Mouse (Mus musculus) kidney, embryonic 14.5 days (tissue): ENCODE results near the gene Smg7. TPM values are rescaled to one million over a fixed set of nuclear protein-coding genes. Genes with fewer than 3 reads are reported as not detected.

ENCODE experiments used
- ATAC-seq: fragments of 200-750 bp; cut with Nextera tagmentation; 2 replicates; pipeline ENCODE4 v1.8.0; 2017; ENCODE audit warnings: moderate number of reproducible peaks, mild to moderate bottlenecking, moderate TSS enrichment, moderate library complexity; ENCODE audit not compliant: low FRiP score, low TSS enrichment
- H3K27ac ChIP-seq: fragments of 300-500 bp; sonication (generic); 2 replicates; pipeline ENCODE4 v1.5.1; 2014; ENCODE audit warnings: low read depth, mild to moderate bottlenecking, low read length, moderate library complexity, mixed read lengths
- H3K27me3 ChIP-seq: fragments of 300-500 bp; sonication (generic); 2 replicates; pipeline ENCODE4 v1.6.1; 2014; ENCODE audit warnings: mild to moderate bottlenecking, low read length; ENCODE audit not compliant: control insufficient read depth, insufficient read depth
- H3K36me3 ChIP-seq: fragments of 300-500 bp; sonication (generic); 2 replicates; pipeline ENCODE4 v1.6.1; 2014; ENCODE audit warnings: low read length, mixed read lengths; ENCODE audit not compliant: control insufficient read depth, insufficient read depth
- H3K4me1 ChIP-seq: fragments of 300-500 bp; sonication (generic); 2 replicates; pipeline ENCODE4 v1.6.1; 2014; ENCODE audit warnings: low read length, mixed read lengths; ENCODE audit not compliant: control insufficient read depth, insufficient read depth
- H3K4me2 ChIP-seq: fragments of 300-500 bp; sonication (generic); replicated peaks from 2 replicates; pipeline ENCODE4 v1.6.1; 2014; ENCODE audit warnings: low read depth, mild to moderate bottlenecking, low read length
- H3K4me3 ChIP-seq: fragments of 300-500 bp; sonication (generic); 2 replicates; pipeline ENCODE4 v1.5.1; 2014; ENCODE audit warnings: mild to moderate bottlenecking, low read length
- H3K9ac ChIP-seq: fragments of 300-500 bp; sonication (generic); 2 replicates; pipeline ENCODE4 v1.6.1; 2014; ENCODE audit warnings: low read depth, mild to moderate bottlenecking, low read length, moderate library complexity
- H3K9me3 ChIP-seq: fragments of 300-500 bp; sonication (generic); 2 replicates; pipeline ENCODE4 v1.6.1; 2016; ENCODE audit warnings: low read length; ENCODE audit not compliant: control insufficient read depth
- WGBS: fragments of 180-500 bp; shearing (Covaris S2); extraction: QIAGEN DNeasy Blood & Tissue Kit; methylation state at CpG from one replicate; pipeline ENCODE4 v1.1.7; 2014; 5-methylcytosine and 5-hydroxymethylcytosine counted together
- polyA plus RNA-seq: library from polyadenylated mRNA; unstranded; fragments of >200 nt; fragmentation: Nextera tagmentation; extraction: Ambion mirVana; gene quantifications from 2 replicates; pipeline ENCODE4 v1.2.1, GENCODE M21; 2014

The Smg7 gene
- 27.9 and 43.1 TPM in 2 replicates for polyA plus RNA-seq

DNA sequence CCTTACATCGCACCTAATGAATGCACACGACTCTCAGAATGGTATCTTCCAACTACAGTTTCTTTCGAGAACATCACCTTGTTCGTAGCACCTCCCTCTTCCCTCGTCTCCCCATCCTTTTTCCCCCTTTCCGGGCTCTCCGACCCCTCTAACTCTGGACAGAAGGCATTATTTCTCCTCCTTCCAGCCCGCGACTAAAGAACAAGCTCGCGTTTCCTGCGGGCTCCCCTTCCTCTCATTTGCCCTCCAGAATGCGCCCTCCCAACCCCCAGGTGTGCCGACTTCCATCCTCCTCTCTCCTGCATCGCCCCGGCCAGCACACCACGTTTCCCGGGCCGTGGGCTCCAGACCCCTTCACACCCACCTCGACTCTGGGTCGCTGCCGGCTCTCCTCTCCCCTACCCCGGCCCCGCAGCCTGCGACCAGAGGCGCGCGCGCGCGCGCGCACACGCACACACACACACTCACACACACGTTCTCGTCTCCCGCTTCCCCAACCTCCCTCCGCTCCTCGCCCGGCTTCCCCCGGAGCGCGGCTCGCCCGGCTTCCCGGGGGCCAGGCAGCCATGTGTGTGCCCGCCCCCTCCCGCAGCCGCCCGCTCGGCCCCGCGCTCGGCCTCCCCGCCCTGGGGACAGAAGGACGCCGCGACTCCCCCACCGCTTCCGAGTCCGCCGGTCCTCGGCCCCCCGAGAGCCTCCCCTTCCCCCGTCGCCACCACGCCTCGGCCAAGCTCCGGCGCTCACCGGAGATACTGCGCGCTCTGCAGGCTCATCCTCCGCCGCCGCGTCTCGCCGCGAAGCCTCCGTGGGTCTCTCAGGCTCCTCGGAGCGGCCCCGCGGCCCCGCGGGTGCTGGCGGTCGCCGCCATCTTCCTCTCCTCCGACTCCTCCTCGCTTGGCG is at the start of gene Smg7:
Gene Smg7 (minus strand): TSS at position 882 of the 900 bp plus-strand sequence.
- Histone ChIP-seq H3K27ac (peak within 1 kb of the TSS; percentile 98), H3K4me1 (peaks cover 11% of the 10 kb centered on the region), H3K9me3 (no peaks in the 10 kb centered on the region), H3K4me3 (peak within 1 kb of the TSS; percentile 96), H3K36me3 (no peaks in the 10 kb centered on the region), H3K9ac (peak within 1 kb of the TSS; percentile 97), H3K27me3 (no peaks in the 10 kb centered on the region), H3K4me2 (peak within 1 kb of the TSS; percentile 77)
- peak; percentile 50 for ATAC-seq
- under 1% methylated on average over 65 of the region's 93 CpGs for whole genome bisulfite sequencing

DNA sequence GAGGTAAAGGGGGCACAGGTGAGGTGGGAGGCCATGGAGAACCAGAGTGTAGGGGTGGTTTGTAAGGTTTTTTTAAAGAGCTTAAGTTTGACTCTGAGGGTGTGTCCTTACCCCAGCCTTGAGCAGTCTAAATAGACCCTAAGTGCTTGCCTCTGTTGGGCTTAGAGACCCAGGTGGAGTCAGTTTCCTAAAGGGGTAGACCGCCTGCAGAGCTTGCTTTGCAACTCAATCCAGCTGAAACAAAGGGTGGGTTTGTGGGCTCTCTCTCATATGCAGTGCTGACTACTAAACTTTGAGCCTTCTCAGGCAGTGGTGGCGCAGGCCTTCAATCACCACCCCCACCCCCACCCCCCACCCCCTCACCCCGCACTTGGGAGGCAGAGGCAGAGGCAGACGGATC is 40.5 kb upstream of the Smg7 start:
- Histone ChIP-seq H3K4me2 (no peak overlapping the region), H3K9ac (no peak overlapping the region), H3K36me3 (no peaks in the 10 kb centered on the region), H3K4me3 (no peak overlapping the region), H3K4me1 (no peaks in the 10 kb centered on the region), H3K27me3 (no peaks in the 10 kb centered on the region), H3K27ac (no peak overlapping the region), H3K9me3 (no peaks in the 10 kb centered on the region)
- WGBS: 63% methylated on average over 4 of the region's 4 CpGs
- ATAC-seq: no peak

DNA sequence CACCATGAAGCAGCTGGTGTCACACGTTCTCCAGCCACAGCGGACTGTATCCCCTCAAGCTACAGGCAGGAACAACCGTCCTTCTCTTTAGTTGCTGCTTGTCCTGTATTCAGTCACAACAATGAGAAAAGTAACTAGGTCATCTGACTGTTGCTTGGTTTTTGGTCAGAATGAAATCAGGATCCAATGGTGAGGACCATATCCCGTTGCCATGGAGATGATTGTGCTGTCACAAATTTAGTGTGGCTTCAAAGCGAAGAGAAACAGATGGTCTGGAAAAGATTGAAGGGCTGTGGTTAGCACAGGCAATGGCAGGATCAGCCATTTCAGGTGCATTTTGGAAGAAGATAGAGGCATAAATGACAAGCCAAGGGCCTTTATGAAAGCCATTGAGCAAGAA is 33.9 kb upstream of the Smg7 start:
- Histone ChIP-seq H3K4me3 (no peak overlapping the region), H3K9ac (no peak overlapping the region), H3K4me2 (no peak overlapping the region), H3K27me3 (no peaks in the 10 kb centered on the region), H3K27ac (no peak overlapping the region), H3K36me3 (no peaks in the 10 kb centered on the region), H3K9me3 (no peaks in the 10 kb centered on the region), H3K4me1 (no peaks in the 10 kb centered on the region)
- WGBS: 87% methylated on average over 5 of the region's 5 CpGs
- no peak for ATAC-seq

DNA sequence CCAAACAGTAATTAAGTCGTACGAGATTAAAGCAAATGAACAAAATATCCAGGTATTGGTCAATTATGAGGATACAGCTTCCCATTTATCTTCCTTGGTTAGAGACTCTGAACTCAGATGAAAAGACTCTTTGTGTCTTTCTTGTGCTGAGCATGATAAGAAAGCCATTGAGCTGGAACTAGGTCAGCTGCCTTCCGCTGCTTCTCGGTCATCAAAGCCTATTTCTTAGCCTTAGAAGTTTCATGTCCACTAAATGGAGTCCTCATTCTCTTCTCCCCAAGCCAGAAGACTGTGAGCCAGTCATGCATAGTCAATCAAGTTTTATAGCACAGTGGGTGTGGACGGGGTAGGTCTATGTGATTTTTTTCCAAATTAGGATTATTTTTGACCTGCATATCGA is 33.0 kb upstream of the Smg7 start:
- no peaks in the 10 kb centered on the region for H3K27me3 ChIP-seq
- no peaks in the 10 kb centered on the region for H3K9me3 ChIP-seq
- H3K4me3 ChIP-seq: no peak overlapping the region
- H3K9ac ChIP-seq: no peak overlapping the region
- H3K27ac ChIP-seq: no peak overlapping the region
- no peaks in the 10 kb centered on the region for H3K36me3 ChIP-seq
- no peak for ATAC-seq
- H3K4me2 ChIP-seq: no peak overlapping the region
- WGBS: 62% methylated on average over 6 of the region's 6 CpGs
- no peaks in the 10 kb centered on the region for H3K4me1 ChIP-seq

DNA sequence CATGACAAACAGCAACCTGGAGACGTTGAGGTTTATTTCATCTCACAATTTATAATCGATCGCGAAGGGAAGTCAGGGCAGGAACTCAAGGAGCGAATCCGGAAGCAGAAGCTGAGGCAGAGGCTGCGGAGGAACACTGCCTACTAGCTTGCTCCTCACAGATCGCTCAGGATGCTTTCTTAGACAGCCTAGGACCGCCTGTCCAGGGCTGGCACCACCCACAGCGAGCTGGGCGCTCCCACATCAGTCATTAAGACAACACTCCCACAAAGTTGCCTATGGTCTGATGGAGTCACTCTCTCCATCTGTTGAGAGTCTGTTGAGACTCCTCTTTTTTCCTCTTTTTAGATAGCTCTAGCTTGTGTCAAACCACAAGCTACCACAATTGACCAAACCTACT is 31.5 kb upstream of the Smg7 start:
- Histone ChIP-seq H3K4me3 (no peak overlapping the region), H3K36me3 (no peaks in the 10 kb centered on the region), H3K4me2 (no peak overlapping the region; the same call in 1 of the 2 replicates), H3K9me3 (no peaks in the 10 kb centered on the region), H3K4me1 (no peaks in the 10 kb centered on the region), H3K27me3 (no peaks in the 10 kb centered on the region), H3K27ac (no peak overlapping the region), H3K9ac (no peak overlapping the region)
- WGBS: 36% methylated on average over 11 of the region's 11 CpGs
- ATAC-seq: peak; percentile 81; the same call in 1 of the 2 replicates

DNA sequence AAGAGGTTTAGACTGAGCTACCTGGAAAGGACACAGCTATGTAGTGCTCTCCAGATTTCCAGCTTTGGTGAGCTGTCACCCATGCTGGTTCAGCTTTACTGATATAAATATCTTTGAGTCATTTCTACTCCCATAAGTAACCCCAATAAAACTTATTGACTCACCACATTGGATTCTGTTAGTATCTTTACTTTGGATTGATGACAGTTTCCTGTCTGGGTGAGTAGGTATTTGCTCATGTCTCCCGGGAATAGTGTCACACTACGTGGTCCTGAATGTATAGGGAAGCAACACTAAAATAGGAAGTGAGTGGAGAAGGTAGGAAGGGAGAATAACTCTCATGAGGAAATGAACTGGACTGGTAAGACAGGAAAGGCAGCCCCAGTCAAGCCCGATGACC is 19.3 kb upstream of the Smg7 start:
- H3K27me3 ChIP-seq: no peaks in the 10 kb centered on the region
- 71% methylated on average over 3 of the region's 3 CpGs for WGBS

DNA sequence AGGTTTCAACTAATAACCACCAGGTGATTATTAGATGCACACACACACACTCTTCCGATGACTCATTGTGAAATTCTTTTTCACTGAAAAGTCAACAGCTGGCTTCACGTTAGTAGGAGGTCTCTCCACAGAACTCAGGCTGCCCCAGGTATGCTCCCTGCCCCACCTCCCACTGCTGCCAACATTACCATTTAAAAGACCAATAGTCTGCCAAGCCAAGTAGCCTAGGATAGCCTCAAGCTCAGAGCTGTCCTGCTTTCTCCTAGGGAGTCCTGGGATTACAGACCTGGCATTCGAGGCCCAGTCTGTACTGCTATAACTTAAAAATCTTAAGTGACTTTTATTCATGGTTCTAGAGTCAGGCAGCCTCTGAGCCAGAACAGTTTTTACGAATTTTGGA is 15.2 kb upstream of the Smg7 start:
- no peak for ATAC-seq
- Histone ChIP-seq H3K4me1 (peaks cover 6% of the 10 kb centered on the region; the same call in 1 of the 2 replicates), H3K36me3 (no peaks in the 10 kb centered on the region), H3K27me3 (no peaks in the 10 kb centered on the region), H3K27ac (no peak overlapping the region), H3K9me3 (no peaks in the 10 kb centered on the region), H3K4me2 (no peak overlapping the region), H3K9ac (no peak overlapping the region), H3K4me3 (no peak overlapping the region)
- WGBS: 68% methylated on average over 4 of the region's 4 CpGs

More for the DNA sequence above, 19.3 kb upstream of the Smg7 start:
- H3K27ac ChIP-seq: no peak overlapping the region
- H3K4me3 ChIP-seq: no peak overlapping the region
- H3K9me3 ChIP-seq: no peaks in the 10 kb centered on the region
- H3K9ac ChIP-seq: no peak overlapping the region
- H3K4me1 ChIP-seq: no peaks in the 10 kb centered on the region
- no peak overlapping the region for H3K4me2 ChIP-seq
- ATAC-seq: no peak
- H3K36me3 ChIP-seq: no peaks in the 10 kb centered on the region

DNA sequence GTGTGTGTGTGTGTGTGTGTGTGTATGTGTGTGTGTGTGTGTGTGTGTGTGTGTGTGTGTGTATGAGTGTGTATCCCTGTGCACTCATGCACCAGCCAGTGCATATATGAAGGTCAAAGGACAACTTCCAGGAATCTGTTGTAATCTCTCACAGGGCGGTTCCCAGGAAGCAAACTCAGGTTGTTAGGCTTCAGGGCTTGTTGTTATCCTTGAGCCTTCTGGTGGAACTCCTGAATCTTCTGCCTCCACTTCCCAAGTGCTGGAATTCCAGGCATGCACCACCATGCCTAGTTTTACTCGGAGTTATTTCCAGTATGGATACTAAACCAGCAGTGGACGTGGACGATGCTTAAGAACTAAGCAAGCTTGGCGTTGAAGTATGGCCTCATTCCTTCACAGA is 14.5 kb upstream of the Smg7 start:
- H3K4me3 ChIP-seq: no peak overlapping the region
- H3K4me1 ChIP-seq: peaks cover 6% of the 10 kb centered on the region; the same call in 1 of the 2 replicates
- H3K36me3 ChIP-seq: no peaks in the 10 kb centered on the region
- H3K27ac ChIP-seq: no peak overlapping the region
- ATAC-seq: no peak
- H3K4me2 ChIP-seq: no peak overlapping the region
- H3K27me3 ChIP-seq: no peaks in the 10 kb centered on the region
- 84% methylated on average over 5 of the region's 5 CpGs for WGBS
- no peak overlapping the region for H3K9ac ChIP-seq
- no peaks in the 10 kb centered on the region for H3K9me3 ChIP-seq

DNA sequence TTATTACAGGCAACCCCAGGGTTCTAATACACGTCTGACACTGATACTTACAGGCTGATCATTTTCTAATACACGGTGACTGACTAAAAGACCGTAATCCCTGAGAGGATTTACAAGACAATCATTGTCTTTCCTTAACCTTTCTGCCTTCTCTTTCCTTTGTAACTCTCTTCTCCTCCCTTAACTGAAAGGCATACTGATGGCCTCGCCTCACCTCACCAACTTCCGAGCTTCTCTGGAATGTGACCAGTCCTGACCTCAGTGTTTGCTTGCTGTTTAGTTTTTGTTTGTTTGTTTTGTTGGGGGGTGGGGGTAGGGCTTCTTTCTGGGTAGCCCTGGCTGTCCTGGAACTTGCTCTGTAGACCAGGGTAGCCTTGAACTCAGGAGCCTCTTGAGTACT is 13.3 kb upstream of the Smg7 start:
- Histone ChIP-seq H3K27ac (no peak overlapping the region), H3K4me2 (no peak overlapping the region), H3K9me3 (no peaks in the 10 kb centered on the region), H3K9ac (no peak overlapping the region), H3K4me1 (peaks cover 6% of the 10 kb centered on the region; the same call in 1 of the 2 replicates), H3K27me3 (no peaks in the 10 kb centered on the region), H3K36me3 (no peaks in the 10 kb centered on the region), H3K4me3 (no peak overlapping the region)
- no peak for ATAC-seq
- 35% methylated on average over 5 of the region's 5 CpGs for WGBS
